Mouse (Mus musculus): ENCODE measurements around the gene Mtf1. TPM values are rescaled to one million over a fixed set of nuclear protein-coding genes. Genes with fewer than 3 reads are reported as not detected.

The Mtf1 gene
- polyA plus RNA-seq, 1 experiment from 2014 or later, result 20.4 TPM

GRCm38 (mm10) chr4:124882151-124882729, 80.3 kb downstream of the Mtf1 start:
- WGBS, result under 1% methylated on average over 37 of the region's 37 CpGs
- Histone ChIP-seq H3K27me3 (ENCODE audit: insufficient read depth, poor library complexity, severe bottlenecking) (peaks cover 81% of the 10 kb centered on the region), H3K4me1 (replicated peaks) (peaks cover 43% of the 10 kb centered on the region), H3K27ac (peak overlapping the region; percentile 76), H3K4me3 (peak overlapping the region; percentile 51), H3K9me3 (peaks cover 8% of the 10 kb centered on the region; the same call in 1 of the 2 replicates), H3K36me3 (no peaks in the 10 kb centered on the region)
- peak; percentile 66 for DNase-seq (ENCODE audit: low spot score)

- H3K4me1 ChIP-seq (replicated peaks), result peaks cover 7% of the 10 kb centered on the region
- no peak for DNase-seq (ENCODE audit: low spot score)
- peaks cover 78% of the 10 kb centered on the region for H3K27me3 ChIP-seq (ENCODE audit: insufficient read depth, poor library complexity, severe bottlenecking)
- H3K9me3 ChIP-seq, result no peaks in the 10 kb centered on the region
- WGBS, result 72% methylated on average over 7 of the region's 7 CpGs
- H3K27ac ChIP-seq, result no peak overlapping the region
- H3K4me3 ChIP-seq, result no peak overlapping the region
- H3K36me3 ChIP-seq, result no peaks in the 10 kb centered on the region
Observed at GRCm38 (mm10) chr4:124888702-124889101, 86.8 kb downstream of the Mtf1 start.

- H3K9me3 ChIP-seq, result no peaks in the 10 kb centered on the region
- no peaks in the 10 kb centered on the region for H3K36me3 ChIP-seq
- no peak overlapping the region for H3K27ac ChIP-seq
- 92% methylated on average over 2 of the region's 2 CpGs for WGBS
- no peak for DNase-seq (ENCODE audit: low spot score)
- H3K27me3 ChIP-seq (ENCODE audit: insufficient read depth, poor library complexity, severe bottlenecking), result peaks cover 79% of the 10 kb centered on the region
- peaks cover 18% of the 10 kb centered on the region for H3K4me1 ChIP-seq (replicated peaks)
- no peak overlapping the region for H3K4me3 ChIP-seq
Observed at GRCm38 (mm10) chr4:124889935-124890334, 88.0 kb downstream of the Mtf1 start.

GRCm38 (mm10) chr4:124890831-124891230, 88.9 kb downstream of the Mtf1 start:
- Histone ChIP-seq H3K4me1 (replicated peaks) (peaks cover 23% of the 10 kb centered on the region), H3K27me3 (ENCODE audit: insufficient read depth, poor library complexity, severe bottlenecking) (peaks cover 81% of the 10 kb centered on the region), H3K9me3 (no peaks in the 10 kb centered on the region), H3K4me3 (no peak overlapping the region), H3K27ac (no peak overlapping the region), H3K36me3 (no peaks in the 10 kb centered on the region)
- no peak for DNase-seq (ENCODE audit: low spot score)
- 80% methylated on average over 5 of the region's 5 CpGs for WGBS

DNA sequence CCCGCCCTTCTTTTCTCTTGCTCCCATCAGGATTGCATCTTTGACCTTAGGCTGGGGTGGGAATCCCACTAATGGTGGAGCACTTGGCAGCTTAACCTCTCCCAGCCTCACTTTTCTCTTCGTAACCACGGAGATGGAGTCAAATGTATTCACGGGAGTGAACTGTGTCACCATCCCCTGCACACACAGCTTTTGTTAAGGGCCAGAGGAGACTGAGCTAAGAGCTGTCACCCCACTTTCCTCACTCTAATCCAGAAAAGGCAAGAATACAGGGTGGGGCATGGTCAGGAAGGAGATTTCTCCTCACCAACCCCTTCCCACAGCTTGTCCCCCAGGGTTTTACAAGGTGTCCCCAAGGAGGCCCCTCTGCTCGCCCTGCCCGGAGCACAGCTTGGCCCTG, 91.9 kb downstream of the Mtf1 start:
- 0 out of 2 replicates have a peak overlapping the region, but pooled peaks have one; percentile 70 for H3K27ac ChIP-seq
- H3K4me3 ChIP-seq, result peak overlapping the region; percentile 58
- WGBS, result 23% methylated on average over 6 of the region's 6 CpGs
- H3K9me3 ChIP-seq, result no peaks in the 10 kb centered on the region
- H3K27me3 ChIP-seq (ENCODE audit: insufficient read depth, poor library complexity, severe bottlenecking), result peaks cover 73% of the 10 kb centered on the region
- peaks cover 36% of the 10 kb centered on the region for H3K4me1 ChIP-seq (replicated peaks)
- peak; percentile 20 for DNase-seq (ENCODE audit: low spot score)
- H3K36me3 ChIP-seq, result no peaks in the 10 kb centered on the region

DNA sequence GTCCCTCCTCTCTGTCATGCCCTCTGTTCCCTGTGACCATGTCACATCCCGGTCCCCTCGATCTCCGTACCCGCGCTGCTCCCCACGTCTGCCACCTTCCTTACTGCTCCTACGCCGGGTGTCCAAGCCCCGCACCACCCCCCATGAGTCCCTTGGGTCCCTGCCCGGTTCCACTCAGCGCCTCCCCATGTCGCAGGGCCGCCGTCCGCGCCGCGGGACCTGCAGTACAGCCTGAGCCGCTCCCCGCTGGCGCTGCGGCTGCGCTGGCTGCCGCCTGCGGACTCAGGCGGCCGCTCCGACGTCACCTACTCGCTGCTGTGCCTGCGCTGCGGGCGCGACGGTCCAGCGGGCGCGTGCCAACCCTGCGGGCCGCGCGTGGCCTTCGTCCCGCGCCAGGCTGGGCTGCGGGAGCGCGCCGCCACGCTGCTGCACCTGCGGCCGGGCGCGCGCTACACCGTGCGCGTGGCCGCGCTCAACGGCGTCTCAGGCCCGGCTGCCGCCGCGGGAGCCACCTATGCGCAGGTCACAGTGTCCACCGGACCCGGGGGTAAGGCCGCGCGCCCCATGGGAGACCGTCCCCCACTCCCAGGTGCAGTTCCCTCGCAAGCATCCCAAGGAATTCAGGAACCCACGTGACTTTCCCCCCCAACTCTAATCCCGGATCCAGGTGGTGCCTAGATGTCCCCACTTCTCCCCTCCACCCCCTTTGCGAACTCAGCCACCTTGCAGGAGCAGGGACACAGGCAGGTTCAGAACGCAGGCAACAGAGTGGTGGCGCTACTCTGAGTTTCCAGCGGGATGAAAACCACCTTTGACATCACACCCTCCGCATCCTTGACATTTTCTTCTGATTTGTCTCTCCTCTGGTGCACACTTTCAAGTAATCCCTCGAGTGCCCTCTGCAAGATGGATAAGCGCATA, 92.9 kb downstream of the Mtf1 start:
- 1% methylated on average over 83 of the region's 83 CpGs for WGBS
- peak overlapping the region; percentile 58 for H3K4me3 ChIP-seq
- H3K9me3 ChIP-seq, result no peaks in the 10 kb centered on the region
- H3K36me3 ChIP-seq, result no peaks in the 10 kb centered on the region
- peak overlapping the region; percentile 70 for H3K27ac ChIP-seq
- peaks cover 46% of the 10 kb centered on the region for H3K4me1 ChIP-seq (replicated peaks)
- H3K27me3 ChIP-seq (ENCODE audit: insufficient read depth, poor library complexity, severe bottlenecking), result peaks cover 74% of the 10 kb centered on the region
- peak; percentile 37 for DNase-seq (ENCODE audit: low spot score)

GRCm38 (mm10) chr4:124898428-124898827, 96.5 kb downstream of the Mtf1 start:
- peak overlapping the region; percentile 82 for H3K27ac ChIP-seq
- WGBS, result 24% methylated on average over 10 of the region's 10 CpGs
- H3K27me3 ChIP-seq (ENCODE audit: insufficient read depth, poor library complexity, severe bottlenecking), result peaks cover 63% of the 10 kb centered on the region
- H3K4me1 ChIP-seq (replicated peaks), result peaks cover 58% of the 10 kb centered on the region
- peak; percentile 61 for DNase-seq (ENCODE audit: low spot score)
- H3K36me3 ChIP-seq, result peaks cover 4% of the 10 kb centered on the region; the same call in 1 of the 2 replicates
- H3K4me3 ChIP-seq, result no peak overlapping the region; the same call in 1 of the 2 replicates
- no peaks in the 10 kb centered on the region for H3K9me3 ChIP-seq

Other genes starting within 250 kb of the Mtf1 start
- gene 3100002H09Rik, start 191.3 kb upstream of the Mtf1 start, polyA plus RNA-seq (2016; fragmentation: Nextera tagmentation; extraction: Ambion mirVana), result 0.25 TPM in 1 of 2 replicates, not detected in the other
- gene Pou3f1, start 145.3 kb upstream of the Mtf1 start, polyA plus RNA-seq (2016; fragmentation: Nextera tagmentation; extraction: Ambion mirVana), result 5.2 and 12.9 TPM in 2 replicates
- 62.8 and 62.9 TPM in 2 replicates for gene Utp11, start 108.5 kb upstream of the Mtf1 start, polyA plus RNA-seq (2016; fragmentation: Nextera tagmentation; extraction: Ambion mirVana)
- gene Fhl3, start 101.4 kb upstream of the Mtf1 start, polyA plus RNA-seq (2016; fragmentation: Nextera tagmentation; extraction: Ambion mirVana), result 4.0 and 5.7 TPM in 2 replicates
- gene Sf3a3, start 87.3 kb upstream of the Mtf1 start, polyA plus RNA-seq (2016; fragmentation: Nextera tagmentation; extraction: Ambion mirVana), result 221 and 243 TPM in 2 replicates
- gene Inpp5b, start 60.3 kb upstream of the Mtf1 start, polyA plus RNA-seq (2016; fragmentation: Nextera tagmentation; extraction: Ambion mirVana), result 24.2 and 26.8 TPM in 2 replicates
- 38.3 and 48.2 TPM in 2 replicates for gene Yrdc, start 48.6 kb downstream of the Mtf1 start, polyA plus RNA-seq (2016; fragmentation: Nextera tagmentation; extraction: Ambion mirVana)
- gene 1110065P20Rik, start 49.1 kb downstream of the Mtf1 start, polyA plus RNA-seq (2016; fragmentation: Nextera tagmentation; extraction: Ambion mirVana), result 47.9 and 61.7 TPM in 2 replicates
- gene Maneal, start 60.1 kb downstream of the Mtf1 start, polyA plus RNA-seq (2016; fragmentation: Nextera tagmentation; extraction: Ambion mirVana), result 3.7 and 8.8 TPM in 2 replicates
- gene Epha10, start 78.8 kb downstream of the Mtf1 start, polyA plus RNA-seq (2016; fragmentation: Nextera tagmentation; extraction: Ambion mirVana), result 3.8 and 7.6 TPM in 2 replicates
- 13.3 and 18.0 TPM in 2 replicates for gene 9930104L06Rik, start 134.9 kb downstream of the Mtf1 start, polyA plus RNA-seq (2016; fragmentation: Nextera tagmentation; extraction: Ambion mirVana)
- gene Cdca8, start 137.2 kb downstream of the Mtf1 start, polyA plus RNA-seq (2016; fragmentation: Nextera tagmentation; extraction: Ambion mirVana), result 224 and 253 TPM in 2 replicates
- gene Rspo1, start 184.3 kb downstream of the Mtf1 start, polyA plus RNA-seq (2016; fragmentation: Nextera tagmentation; extraction: Ambion mirVana), result 14.8 and 17.4 TPM in 2 replicates
- gene Gnl2, start 214.5 kb downstream of the Mtf1 start, polyA plus RNA-seq (2016; fragmentation: Nextera tagmentation; extraction: Ambion mirVana), result 76.8 and 86.1 TPM in 2 replicates

Data from hindbrain, embryonic 10.5 days (tissue).